Mouse (Mus musculus) thymus, adult 2 months (tissue): Measurements from ENCODE around the gene Sugt1. TPM values are rescaled to one million over a fixed set of nuclear protein-coding genes. Genes with fewer than 3 reads are reported as not detected.

Experiments
- DNase-seq: peaks from one replicate; pipeline ENCODE4 v3.0.0; 2021
- H3K27ac ChIP-seq: fragments of 200-500 bp; 2 replicates; pipeline ENCODE4 v1.5.1; 2012; ENCODE audit warnings: low read length, control low read depth; ENCODE audit not compliant: control insufficient read depth, insufficient read depth
- H3K27me3 ChIP-seq: fragments of 200-500 bp; 2 replicates; pipeline ENCODE4 v1.6.1; 2012; ENCODE audit warnings: mild to moderate bottlenecking, low read length, moderate library complexity, mixed read lengths; ENCODE audit not compliant: control insufficient read depth, insufficient read depth
- H3K36me3 ChIP-seq: fragments of 200-500 bp; 2 replicates; pipeline ENCODE4 v1.6.1; 2012; ENCODE audit warnings: mild to moderate bottlenecking, low read length, moderate library complexity; ENCODE audit not compliant: control insufficient read depth, insufficient read depth
- H3K4me1 ChIP-seq: fragments of 200-500 bp; replicated peaks from 2 replicates; pipeline ENCODE4 v1.6.1; 2012; ENCODE audit warnings: low read length; ENCODE audit not compliant: control insufficient read depth, insufficient read depth
- H3K4me3 ChIP-seq: fragments of 200-500 bp; 2 replicates; pipeline ENCODE4 v1.5.1; 2012; ENCODE audit warnings: mild to moderate bottlenecking, low read length, control low read depth, moderate library complexity; ENCODE audit not compliant: control insufficient read depth, insufficient read depth
- CTCF ChIP-seq: fragments of 200-500 bp; IDR thresholded peaks from 2 replicates; pipeline ENCODE4 v1.5.1; 2012; ENCODE audit warnings: mild to moderate bottlenecking, control low read depth, low read length, moderate library complexity, borderline replicate concordance; ENCODE audit not compliant: control insufficient read depth, poor library complexity, insufficient read depth; ENCODE audit errors: extremely low read depth
- POLR2A ChIP-seq: fragments of 200-500 bp; IDR thresholded peaks from 2 replicates; pipeline ENCODE4 v1.6.1; 2012; ENCODE audit warnings: mild to moderate bottlenecking, low read length, control low read depth, moderate library complexity; ENCODE audit not compliant: control insufficient read depth, poor library complexity, insufficient read depth; ENCODE audit errors: extremely low read depth
- WGBS: fragments of 180-500 bp; shearing (Covaris S2); methylation state at CpG from one replicate; pipeline ENCODE4 v1.1.7; 2018; 5-methylcytosine and 5-hydroxymethylcytosine counted together
- polyA plus RNA-seq: library from polyadenylated mRNA; depleted of rRNA; stranded (reverse); fragments of >200 nt; gene quantifications from 2 replicates; pipeline ENCODE4 v1.2.3, GENCODE M21; 2012

Sugt1 gene
- polyA plus RNA-seq, 1 experiment = 10.2 TPM

GRCm38 (mm10) chr14:79586499-79587138 lies 872 bp upstream of the Sugt1 start:
- WGBS = 31% methylated on average over 16 of the region's 16 CpGs
- H3K4me1 ChIP-seq = peaks cover 6% of the 10 kb centered on the region
- peak overlapping the region; percentile 92 for H3K4me3 ChIP-seq
- no peak for DNase-seq
- no peaks in the 10 kb centered on the region for H3K27me3 ChIP-seq
- TF ChIP-seq CTCF = no peak
- no peak for TF ChIP-seq POLR2A
- peak overlapping the region; percentile 91 for H3K27ac ChIP-seq
- H3K36me3 ChIP-seq = peaks cover 18% of the 10 kb centered on the region

- DNase-seq = no peak
- Histone ChIP-seq H3K27me3 (no peaks in the 10 kb centered on the region), H3K4me3 (peak overlapping the region; percentile 65), H3K27ac (peak overlapping the region; percentile 32; the same call in 1 of the 2 replicates), H3K36me3 (peaks cover 8% of the 10 kb centered on the region), H3K4me1 (peaks cover 6% of the 10 kb centered on the region)
- no peak for TF ChIP-seq POLR2A
- no peak for TF ChIP-seq CTCF
- under 1% methylated on average over 9 of the region's 9 CpGs for WGBS
Observed at GRCm38 (mm10) chr14:79587852-79588229, 350 bp downstream of the Sugt1 start.

GRCm38 (mm10) chr14:79588534-79588951 lies 1.1 kb downstream of the Sugt1 start:
- Histone ChIP-seq H3K27ac (no peak overlapping the region), H3K4me3 (no peak overlapping the region), H3K27me3 (no peaks in the 10 kb centered on the region), H3K4me1 (peaks cover 6% of the 10 kb centered on the region), H3K36me3 (peaks cover under 1% of the 10 kb centered on the region; the same call in 1 of the 2 replicates)
- TF ChIP-seq CTCF = no peak
- no peak for TF ChIP-seq POLR2A
- 94% methylated on average over 9 of the region's 9 CpGs for WGBS
- no peak for DNase-seq

GRCm38 (mm10) chr14:79589401-79589800 lies 1.9 kb downstream of the Sugt1 start:
- peaks cover 6% of the 10 kb centered on the region for H3K4me1 ChIP-seq
- no peak for DNase-seq
- no peak for TF ChIP-seq CTCF
- TF ChIP-seq POLR2A = no peak
- H3K4me3 ChIP-seq = no peak overlapping the region
- no peaks in the 10 kb centered on the region for H3K36me3 ChIP-seq
- no peaks in the 10 kb centered on the region for H3K27me3 ChIP-seq
- WGBS = 95% methylated on average over 6 of the region's 6 CpGs
- no peak overlapping the region for H3K27ac ChIP-seq

- peaks cover 6% of the 10 kb centered on the region for H3K4me1 ChIP-seq
- DNase-seq = no peak
- WGBS = 65% methylated on average over 8 of the region's 8 CpGs
- H3K4me3 ChIP-seq = no peak overlapping the region
- peak overlapping the region; percentile 31; the same call in 1 of the 2 replicates for H3K27ac ChIP-seq
- H3K36me3 ChIP-seq = peaks cover 6% of the 10 kb centered on the region
- no peak for TF ChIP-seq CTCF
- TF ChIP-seq POLR2A = no peak
- no peaks in the 10 kb centered on the region for H3K27me3 ChIP-seq
Observed at GRCm38 (mm10) chr14:79590916-79591315, 3.4 kb downstream of the Sugt1 start.

GRCm38 (mm10) chr14:79591611-79592010 lies 4.1 kb downstream of the Sugt1 start:
- 90% methylated on average over 2 of the region's 2 CpGs for WGBS

More at GRCm38 (mm10) chr14:79591611-79592010, 4.1 kb downstream of the Sugt1 start:
- Histone ChIP-seq H3K36me3 (peaks cover 13% of the 10 kb centered on the region), H3K4me3 (no peak overlapping the region), H3K4me1 (peaks cover 6% of the 10 kb centered on the region), H3K27ac (no peak overlapping the region), H3K27me3 (no peaks in the 10 kb centered on the region)
- DNase-seq = no peak
- TF ChIP-seq POLR2A = no peak
- no peak for TF ChIP-seq CTCF
